Mouse (Mus musculus) hindbrain, embryonic 14.5 days (tissue): ENCODE data around the gene Akap7. TPM values are rescaled to one million over a fixed set of nuclear protein-coding genes. Genes with fewer than 3 reads are reported as not detected.
A peak's percentile ranks its signal among the peaks of the same experiment; 100 is the strongest.

Experiments
- ATAC-seq: fragments of 200-750 bp; cut with Nextera tagmentation; 2 replicates; pipeline ENCODE4 v1.8.0; 2017; ENCODE audit warnings: moderate number of reproducible peaks, mild to moderate bottlenecking, moderate TSS enrichment, moderate library complexity; ENCODE audit not compliant: low FRiP score
- DNase-seq: peaks from one replicate; pipeline ENCODE4 v3.0.0-alpha.2; 2015; ENCODE audit warnings: low spot score
- H3K27ac ChIP-seq: fragments of 300-500 bp; sonication (generic); 2 replicates; pipeline ENCODE4 v1.5.1; 2014; ENCODE audit warnings: mild to moderate bottlenecking, moderate library complexity
- H3K27me3 ChIP-seq: fragments of 300-500 bp; sonication (generic); 2 replicates; pipeline ENCODE4 v1.6.1; 2014; ENCODE audit warnings: mild to moderate bottlenecking, low read length, mixed read lengths; ENCODE audit not compliant: control insufficient read depth, insufficient read depth
- H3K36me3 ChIP-seq: fragments of 300-500 bp; sonication (generic); replicated peaks from 2 replicates; pipeline ENCODE4 v1.6.1; 2014; ENCODE audit not compliant: control insufficient read depth, insufficient read depth
- H3K4me1 ChIP-seq: fragments of 300-500 bp; sonication (generic); replicated peaks from 2 replicates; pipeline ENCODE4 v1.6.1; 2014; ENCODE audit warnings: antibody characterized with exemption, low read length, mixed read lengths; ENCODE audit not compliant: control insufficient read depth, insufficient read depth
- H3K4me2 ChIP-seq: fragments of 300-500 bp; sonication (generic); replicated peaks from 2 replicates; pipeline ENCODE4 v1.6.1; 2014; ENCODE audit warnings: mild to moderate bottlenecking, moderate library complexity
- H3K4me3 ChIP-seq: fragments of 300-500 bp; sonication (generic); replicated peaks from 2 replicates; pipeline ENCODE4 v1.5.1; 2014; ENCODE audit warnings: mild to moderate bottlenecking, low read length
- H3K9ac ChIP-seq: fragments of 300-500 bp; sonication (generic); 2 replicates; pipeline ENCODE4 v1.6.1; 2014
- H3K9me3 ChIP-seq: fragments of 300-500 bp; sonication (generic); 2 replicates; pipeline ENCODE4 v1.6.1; 2016; ENCODE audit warnings: low read length; ENCODE audit not compliant: control insufficient read depth
- WGBS: fragments of 180-500 bp; shearing (Covaris S2); extraction: QIAGEN DNeasy Blood & Tissue Kit; methylation state at CpG from one replicate; pipeline ENCODE4 v1.1.7; 2014; 5-methylcytosine and 5-hydroxymethylcytosine counted together
- polyA plus RNA-seq: library from polyadenylated mRNA; unstranded; fragments of >200 nt; fragmentation: Nextera tagmentation; extraction: Ambion mirVana; gene quantifications from 2 replicates; pipeline ENCODE4 v1.2.1, GENCODE M21; 2014

Gene Akap7
- polyA plus RNA-seq, 1 experiment from 2014 or later, result 48.8 TPM

DNA sequence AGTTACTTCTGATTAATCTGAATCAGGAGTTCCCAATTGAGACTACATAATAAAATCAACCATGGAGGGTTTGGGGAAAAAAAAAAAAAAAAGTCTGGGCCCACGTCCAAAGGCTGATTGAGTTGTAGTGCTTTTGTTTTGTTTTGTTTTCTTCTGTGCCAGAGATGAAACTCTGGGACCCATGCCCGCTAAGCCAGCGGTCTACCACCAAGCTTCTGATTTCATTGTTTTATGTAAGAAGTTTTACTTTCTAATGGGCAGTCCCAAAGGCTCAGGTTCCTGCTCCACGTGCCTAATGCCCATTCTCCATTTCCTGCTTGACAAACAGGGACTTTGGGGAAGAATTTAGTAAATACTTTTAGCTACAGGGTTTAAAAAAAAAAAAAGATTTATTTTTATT lies 18.0 kb upstream of the Akap7 start:
- Histone ChIP-seq H3K9me3 (no peaks in the 10 kb centered on the region), H3K27ac (no peak overlapping the region), H3K36me3 (no peaks in the 10 kb centered on the region), H3K4me3 (no peak overlapping the region), H3K4me2 (no peak overlapping the region), H3K9ac (no peak overlapping the region), H3K27me3 (no peaks in the 10 kb centered on the region), H3K4me1 (no peaks in the 10 kb centered on the region)
- DNase-seq (peak; percentile 64), ATAC-seq (no peak)
- WGBS, result 41% methylated on average over 4 of the region's 4 CpGs

DNA sequence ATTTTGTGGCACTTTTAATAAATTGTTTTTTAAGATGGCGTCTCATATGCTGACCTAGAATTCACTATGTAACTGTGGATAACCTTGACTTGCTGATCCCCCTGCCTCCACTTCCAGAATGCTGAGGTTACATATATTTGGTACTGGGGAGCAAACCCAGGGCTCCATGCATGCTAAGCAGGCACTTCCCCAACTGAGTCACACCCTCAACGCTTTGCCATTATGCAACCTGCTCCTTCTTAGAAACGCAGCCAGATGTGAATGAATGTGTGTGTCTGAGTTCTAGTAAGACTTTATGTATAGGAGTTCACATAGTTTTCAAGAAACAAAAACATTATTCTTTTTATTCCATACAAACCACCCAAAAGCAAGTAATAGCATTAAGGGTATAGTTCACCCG lies 13.5 kb upstream of the Akap7 start:
- Histone ChIP-seq H3K4me1 (no peaks in the 10 kb centered on the region), H3K27me3 (no peaks in the 10 kb centered on the region), H3K36me3 (no peaks in the 10 kb centered on the region), H3K4me2 (no peak overlapping the region), H3K9me3 (no peaks in the 10 kb centered on the region), H3K4me3 (no peak overlapping the region), H3K9ac (no peak overlapping the region), H3K27ac (no peak overlapping the region)
- ATAC-seq, result no peak
- WGBS, result 85% methylated on average over 4 of the region's 4 CpGs
- DNase-seq, result no peak

DNA sequence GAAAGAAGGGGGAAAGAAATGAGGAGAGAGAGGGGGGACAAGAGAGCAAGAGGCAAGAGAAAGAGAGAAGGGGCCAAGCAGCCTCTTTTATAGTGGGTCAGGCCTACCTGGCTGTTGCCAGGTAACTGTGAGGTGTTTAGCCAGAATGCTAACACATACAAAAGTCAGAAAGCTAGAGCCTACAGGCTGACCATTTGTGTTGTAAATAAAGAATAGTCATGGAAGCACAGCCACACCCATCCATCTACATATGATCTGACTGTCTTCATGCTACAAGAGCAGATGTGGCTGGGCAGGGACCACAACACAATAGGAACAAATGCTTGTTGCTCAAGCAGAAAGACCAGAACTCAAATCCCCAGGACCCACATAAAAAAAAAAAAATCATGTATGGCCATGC lies 11.9 kb upstream of the Akap7 start:
- Histone ChIP-seq H3K4me1 (peaks cover under 1% of the 10 kb centered on the region), H3K9me3 (no peaks in the 10 kb centered on the region), H3K4me2 (no peak overlapping the region), H3K9ac (no peak overlapping the region), H3K27me3 (no peaks in the 10 kb centered on the region), H3K4me3 (no peak overlapping the region), H3K27ac (no peak overlapping the region), H3K36me3 (no peaks in the 10 kb centered on the region)
- ATAC-seq (no peak), DNase-seq (no peak)

DNA sequence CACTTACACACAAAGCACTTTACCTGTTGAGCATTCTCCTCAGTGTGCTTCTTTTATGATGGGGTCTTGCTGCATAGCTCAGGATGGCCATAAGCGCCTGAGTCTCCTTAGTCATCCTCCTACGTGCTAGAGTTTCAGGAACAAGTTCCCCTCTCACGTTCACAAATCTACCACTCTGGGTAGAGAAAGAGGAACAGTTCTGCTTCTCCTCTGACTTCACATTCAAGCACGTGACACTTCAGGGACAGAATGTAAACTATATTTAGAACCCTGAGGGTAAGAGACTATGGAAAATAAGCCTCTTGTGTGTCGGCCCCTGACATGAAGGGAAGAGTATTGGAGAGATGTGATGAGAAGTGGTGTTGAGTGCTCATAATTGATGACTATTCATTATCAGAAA lies 10.7 kb upstream of the Akap7 start:
- 91% methylated on average over 5 of the region's 5 CpGs for WGBS
- no peaks in the 10 kb centered on the region for H3K9me3 ChIP-seq
- DNase-seq (no peak), ATAC-seq (no peak)
- no peak overlapping the region for H3K4me3 ChIP-seq
- peaks cover 6% of the 10 kb centered on the region for H3K4me1 ChIP-seq
- no peaks in the 10 kb centered on the region for H3K27me3 ChIP-seq
- no peak overlapping the region for H3K4me2 ChIP-seq
- H3K27ac ChIP-seq, result no peak overlapping the region
- no peak overlapping the region for H3K9ac ChIP-seq
- H3K36me3 ChIP-seq, result no peaks in the 10 kb centered on the region

DNA sequence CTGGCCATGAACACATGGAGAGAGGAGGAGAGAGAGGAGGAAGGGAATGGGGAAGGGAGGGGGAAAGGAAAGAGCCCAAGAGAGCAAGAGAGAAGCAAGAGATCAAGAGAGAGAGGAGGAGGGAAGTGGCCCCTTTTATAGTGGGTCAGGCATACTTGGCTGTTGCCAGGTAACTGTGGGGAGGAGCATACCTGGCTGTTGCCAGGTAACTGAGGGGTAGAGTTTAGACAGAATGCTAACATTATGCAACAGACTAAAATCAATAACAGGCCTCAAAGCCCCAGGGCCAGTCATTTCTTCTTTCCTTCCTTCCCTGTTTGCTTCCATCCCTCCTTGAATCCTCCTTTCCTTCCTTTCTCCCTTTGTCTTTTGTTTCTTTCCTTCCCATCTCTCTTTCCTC lies 10.0 kb upstream of the Akap7 start:
- Histone ChIP-seq H3K27ac (no peak overlapping the region), H3K9me3 (no peaks in the 10 kb centered on the region), H3K4me3 (no peak overlapping the region), H3K4me1 (peaks cover 6% of the 10 kb centered on the region), H3K4me2 (no peak overlapping the region), H3K36me3 (no peaks in the 10 kb centered on the region), H3K9ac (no peak overlapping the region), H3K27me3 (no peaks in the 10 kb centered on the region)
- ATAC-seq, result no peak
- no peak for DNase-seq

DNA sequence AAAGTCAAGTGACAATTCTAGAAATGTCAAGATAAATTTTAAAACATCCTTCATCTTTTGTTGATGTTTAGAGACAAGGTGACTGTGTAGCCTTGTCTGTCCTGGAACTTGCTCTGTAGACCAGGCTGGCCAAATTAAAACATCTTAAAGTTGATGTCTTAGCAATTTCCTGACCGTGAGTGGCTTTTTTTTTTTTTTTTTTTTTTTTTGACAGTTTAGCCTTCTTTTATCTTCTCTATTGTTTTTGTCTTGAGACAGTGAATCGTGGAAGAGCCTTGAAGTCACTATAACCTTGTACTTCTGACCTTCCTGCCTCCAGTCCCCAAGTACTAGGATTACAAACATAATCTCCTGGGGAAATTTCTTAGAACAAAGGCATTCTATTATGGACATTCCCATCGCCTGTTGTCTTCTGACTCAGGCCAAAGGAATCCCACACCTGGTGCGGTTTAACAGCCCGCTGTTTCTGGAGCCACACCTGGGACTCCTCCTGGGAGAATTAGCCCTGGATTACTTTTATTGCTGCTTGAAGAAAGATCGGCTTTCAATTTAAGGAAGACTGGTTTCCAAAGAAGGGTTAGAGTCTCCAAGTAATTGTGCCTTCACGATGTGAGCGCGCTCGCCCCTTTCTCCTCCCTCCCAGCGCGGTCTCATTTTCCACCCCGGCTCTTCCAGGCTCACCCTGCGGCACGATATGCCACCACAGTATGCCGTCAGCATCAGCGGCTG lies 6.3 kb upstream of the Akap7 start:
- Histone ChIP-seq H3K36me3 (no peaks in the 10 kb centered on the region), H3K27ac (no peak overlapping the region), H3K27me3 (no peaks in the 10 kb centered on the region), H3K4me2 (peak overlapping the region; percentile 19), H3K9me3 (no peaks in the 10 kb centered on the region), H3K4me3 (no peak overlapping the region), H3K4me1 (peaks cover 14% of the 10 kb centered on the region), H3K9ac (no peak overlapping the region)
- ATAC-seq, result no peak
- 15% methylated on average over 17 of the region's 17 CpGs for WGBS
- no peak for DNase-seq

DNA sequence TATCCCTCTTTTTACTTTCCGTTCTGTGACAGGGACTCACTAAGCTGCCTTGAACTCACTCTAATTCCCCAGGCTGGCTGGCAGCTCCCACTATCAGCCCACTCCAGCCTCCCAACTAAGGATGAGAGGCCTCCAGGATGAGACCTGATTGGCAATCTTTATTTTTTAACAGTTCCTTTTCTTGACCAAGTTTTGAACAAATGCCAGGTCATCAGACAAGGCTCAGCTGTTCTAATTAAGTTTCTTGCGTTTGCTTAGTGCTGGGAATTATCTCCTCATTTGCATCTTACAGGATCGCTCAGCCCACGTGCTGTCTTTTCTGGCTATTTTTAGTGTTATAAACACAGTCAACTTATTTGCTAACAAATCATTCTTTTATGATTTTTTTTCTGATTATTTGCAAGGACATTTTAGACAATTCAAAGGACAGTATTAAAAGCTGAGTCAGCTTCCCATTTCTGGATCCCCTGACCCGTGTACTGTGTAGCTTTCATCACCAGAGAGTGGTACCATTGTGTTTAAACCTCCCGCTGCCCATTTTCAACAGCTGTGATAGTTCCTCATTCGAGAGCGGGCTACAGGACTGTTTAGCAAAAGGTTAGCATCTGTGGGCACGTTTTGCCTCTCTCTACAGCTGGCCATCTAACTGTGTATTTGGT lies 4.0 kb upstream of the Akap7 start:
- H3K27ac ChIP-seq, result no peak overlapping the region
- H3K4me3 ChIP-seq, result no peak overlapping the region
- H3K9me3 ChIP-seq, result no peaks in the 10 kb centered on the region
- 30% methylated on average over 9 of the region's 9 CpGs for WGBS
- peak; percentile 36 for DNase-seq
- H3K27me3 ChIP-seq, result no peaks in the 10 kb centered on the region
- ATAC-seq, result peak; percentile 74
- H3K4me1 ChIP-seq, result peaks cover 14% of the 10 kb centered on the region
- H3K9ac ChIP-seq, result no peak overlapping the region
- no peak overlapping the region for H3K4me2 ChIP-seq
- no peaks in the 10 kb centered on the region for H3K36me3 ChIP-seq

DNA sequence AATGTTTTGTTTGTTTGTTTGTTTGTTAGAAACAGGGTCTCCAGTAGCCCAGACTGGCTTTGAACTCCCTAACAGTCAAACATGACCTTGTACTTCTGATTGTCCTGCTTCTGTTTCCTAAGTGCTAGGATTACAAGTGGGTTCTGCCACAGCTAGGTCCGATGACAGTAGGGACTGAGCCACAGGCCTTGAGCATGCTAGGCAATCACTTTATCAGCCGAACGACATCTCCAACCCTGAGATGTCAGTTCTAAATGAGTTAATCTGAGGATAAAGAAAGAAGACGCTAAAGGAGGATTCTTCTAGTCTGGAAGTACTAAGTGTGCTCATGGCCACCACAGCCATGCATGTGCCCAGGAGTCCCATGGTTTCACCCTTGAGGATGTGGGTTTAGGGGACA lies 3.1 kb upstream of the Akap7 start:
- no peaks in the 10 kb centered on the region for H3K27me3 ChIP-seq
- 77% methylated on average over 4 of the region's 4 CpGs for WGBS
- H3K4me3 ChIP-seq, result no peak overlapping the region
- H3K9ac ChIP-seq, result no peak overlapping the region
- no peaks in the 10 kb centered on the region for H3K36me3 ChIP-seq
- no peak overlapping the region for H3K27ac ChIP-seq
- no peaks in the 10 kb centered on the region for H3K9me3 ChIP-seq
- H3K4me1 ChIP-seq, result peaks cover 14% of the 10 kb centered on the region
- ATAC-seq, result no peak
- no peak overlapping the region for H3K4me2 ChIP-seq
- no peak for DNase-seq

DNA sequence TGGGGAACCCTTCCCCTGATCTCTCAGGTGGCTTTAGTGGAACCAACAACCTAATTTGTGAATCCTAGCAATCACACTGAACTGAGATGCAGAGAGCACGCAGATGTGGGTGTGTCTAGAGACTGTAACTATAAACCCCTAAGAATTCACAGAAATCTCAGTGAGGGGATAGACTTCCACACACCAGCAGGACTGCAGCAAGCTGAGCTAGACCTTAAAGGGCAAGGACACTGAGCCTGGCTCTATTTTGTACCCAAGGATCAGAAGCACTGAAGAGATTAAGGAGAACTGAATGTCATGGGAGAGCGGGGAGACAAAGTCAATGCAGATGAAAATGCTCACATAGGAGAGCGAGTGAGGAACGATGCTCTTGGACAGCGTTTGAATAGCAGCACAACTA lies 2.3 kb upstream of the Akap7 start:
- Histone ChIP-seq H3K9ac (no peak overlapping the region), H3K27ac (no peak overlapping the region), H3K4me1 (peaks cover 14% of the 10 kb centered on the region), H3K9me3 (no peaks in the 10 kb centered on the region), H3K36me3 (no peaks in the 10 kb centered on the region), H3K4me2 (no peak overlapping the region), H3K4me3 (no peak overlapping the region), H3K27me3 (no peaks in the 10 kb centered on the region)
- WGBS, result 89% methylated on average over 5 of the region's 5 CpGs
- no peak for ATAC-seq
- no peak for DNase-seq

DNA sequence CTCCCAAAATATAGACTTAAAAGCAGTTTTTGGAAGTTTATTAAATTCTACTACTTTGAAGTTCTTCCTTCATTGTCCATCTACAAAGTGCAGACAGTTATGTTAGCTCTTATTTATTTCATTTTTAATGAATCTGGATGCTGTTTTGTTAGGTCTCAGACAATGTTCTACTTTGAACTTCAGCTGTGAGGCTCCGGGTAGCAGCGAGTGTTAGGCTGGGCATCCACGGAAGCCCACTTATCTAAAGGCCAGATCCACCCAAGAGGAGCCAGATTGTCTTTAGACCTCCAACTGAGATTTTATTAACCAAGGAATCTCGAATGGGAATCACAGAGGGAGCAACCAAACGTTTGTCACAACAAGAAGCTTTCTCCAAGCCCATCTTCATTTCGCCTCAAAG lies 2.5 kb downstream of the Akap7 start:
- ATAC-seq, result no peak
- no peak overlapping the region for H3K4me3 ChIP-seq
- no peak overlapping the region for H3K27ac ChIP-seq
- no peaks in the 10 kb centered on the region for H3K4me1 ChIP-seq
- no peaks in the 10 kb centered on the region for H3K36me3 ChIP-seq
- no peak overlapping the region for H3K4me2 ChIP-seq
- WGBS, result 62% methylated on average over 6 of the region's 6 CpGs
- H3K27me3 ChIP-seq, result no peaks in the 10 kb centered on the region
- DNase-seq, result no peak
- no peaks in the 10 kb centered on the region for H3K9me3 ChIP-seq
- H3K9ac ChIP-seq, result no peak overlapping the region
